Mouse (Mus musculus) right cerebral cortex, postnatal 14 days (tissue): ENCODE data around the gene Tssk6.

Experiments
- DNase-seq: peaks from one replicate; pipeline ENCODE4 v3.0.0; 2022

The Tssk6 gene

DNA sequence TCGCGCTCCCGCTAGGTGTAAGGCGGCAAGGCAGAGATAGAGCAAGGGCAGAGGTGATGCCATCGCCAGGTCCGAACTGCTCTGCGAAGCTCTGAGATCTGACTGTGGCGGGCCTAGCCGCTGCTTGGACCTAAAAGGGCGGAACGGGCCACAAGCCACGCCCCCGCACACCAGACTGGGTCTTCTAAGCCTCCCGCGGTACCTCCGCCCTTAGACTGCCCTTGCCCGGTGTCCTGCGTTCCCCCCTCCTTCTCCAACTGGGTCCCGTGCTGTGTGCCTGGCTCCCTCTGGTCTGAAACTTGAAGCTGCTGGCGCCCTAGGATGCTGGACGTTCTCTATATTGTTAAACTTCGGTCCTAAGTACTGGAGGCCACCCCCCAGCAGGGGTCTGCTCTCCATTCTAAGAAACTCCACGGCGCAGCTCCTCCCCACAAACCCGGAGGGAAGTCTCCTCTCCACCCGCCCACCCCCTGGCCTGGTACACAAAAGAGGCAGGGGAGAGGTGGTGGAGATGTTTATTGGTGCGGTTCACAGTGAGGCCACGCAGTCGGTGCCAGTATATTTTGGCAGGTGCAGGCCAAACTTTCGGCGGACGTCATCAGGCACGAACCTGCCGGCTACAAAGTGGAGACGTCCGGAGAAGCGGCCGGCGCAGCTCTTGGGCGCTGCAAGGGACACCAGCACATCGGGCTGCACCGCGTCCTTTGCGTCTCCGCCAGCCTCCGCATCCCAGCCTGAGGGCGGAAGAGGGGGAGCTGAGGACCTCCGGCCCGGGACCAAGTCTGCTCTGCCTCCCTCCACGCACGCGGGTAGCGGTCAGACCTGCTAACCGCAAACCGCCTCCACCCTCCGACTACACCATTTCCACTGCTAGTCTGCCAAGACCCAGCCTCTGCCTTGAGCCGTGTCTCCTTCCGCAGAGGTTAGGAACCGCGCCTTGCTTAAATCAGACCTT lies 14.4 kb upstream of the Tssk6 start, which contains the start of gene Cilp2:
TSS of gene Cilp2 (minus strand) at position 399 of the 955 bp plus-strand sequence.
- no peak for DNase-seq

GRCm38 (mm10) chr8:69888244-69888866 lies 13.6 kb upstream of the Tssk6 start:
- DNase-seq, result no peak

- no peak for DNase-seq
Observed at GRCm38 (mm10) chr8:69888902-69889301, 13.1 kb upstream of the Tssk6 start.

DNA sequence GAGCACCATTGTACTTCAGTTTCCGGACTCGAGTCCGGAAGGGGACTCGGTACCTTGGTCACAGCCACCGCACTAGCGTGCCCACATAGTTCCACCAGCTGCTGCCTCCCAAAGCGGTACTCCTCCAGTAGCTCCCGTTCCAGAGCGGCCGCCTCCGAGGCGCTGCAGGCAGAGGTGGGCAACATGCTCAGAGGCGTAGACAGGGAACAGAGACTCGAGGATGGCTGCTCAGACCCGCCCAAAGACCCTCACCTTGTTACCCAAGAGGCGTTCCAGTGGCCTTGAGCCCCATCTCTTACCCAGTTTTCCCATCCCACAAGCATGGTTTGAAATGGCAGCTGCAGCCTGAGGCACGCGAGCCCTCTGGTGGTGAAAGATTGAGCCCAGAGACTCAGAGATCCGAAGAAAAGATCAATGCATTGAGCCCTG lies 11.2 kb upstream of the Tssk6 start:
- DNase-seq, result peak; percentile 70

- DNase-seq, result peak; percentile 74
Observed at GRCm38 (mm10) chr8:69893863-69894262, 8.1 kb upstream of the Tssk6 start.

- no peak for DNase-seq
Observed at GRCm38 (mm10) chr8:69894836-69895332, 7.1 kb upstream of the Tssk6 start.

DNA sequence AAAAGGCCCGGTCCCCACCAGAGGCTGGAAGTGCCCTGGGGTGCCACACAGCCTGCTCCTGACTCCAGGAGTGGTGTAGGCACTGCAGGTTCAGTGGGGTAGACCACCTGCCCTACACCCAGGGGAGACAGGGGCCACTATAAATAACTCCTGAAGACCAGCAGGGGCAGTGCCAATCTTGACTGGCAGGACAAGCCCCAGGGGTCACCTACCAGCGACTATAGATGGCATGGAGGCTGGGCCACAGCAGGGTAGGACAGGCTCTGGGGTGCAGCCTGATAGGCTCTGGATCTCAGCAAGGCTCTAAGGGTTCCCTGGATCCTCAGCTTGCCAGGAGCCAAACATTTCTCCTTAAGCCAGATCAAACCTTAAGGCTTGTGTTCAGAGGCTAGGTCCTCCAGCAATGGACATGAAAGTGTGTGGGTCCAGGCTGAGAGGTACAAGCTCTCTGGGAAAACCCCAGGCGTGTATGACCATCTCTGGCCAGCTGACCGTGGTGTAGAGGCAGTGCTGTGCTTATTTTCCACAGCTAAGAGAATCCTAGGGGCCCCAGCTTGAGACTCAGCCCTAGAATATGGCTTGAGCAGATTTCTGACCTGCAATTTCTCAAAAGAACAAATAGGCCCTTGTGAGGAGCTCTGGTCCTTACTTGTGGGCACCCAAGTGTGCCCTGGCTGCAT lies 6.1 kb upstream of the Tssk6 start:
- no peak for DNase-seq

GRCm38 (mm10) chr8:69897857-69898256 lies 4.1 kb upstream of the Tssk6 start:
- DNase-seq, result no peak

DNA sequence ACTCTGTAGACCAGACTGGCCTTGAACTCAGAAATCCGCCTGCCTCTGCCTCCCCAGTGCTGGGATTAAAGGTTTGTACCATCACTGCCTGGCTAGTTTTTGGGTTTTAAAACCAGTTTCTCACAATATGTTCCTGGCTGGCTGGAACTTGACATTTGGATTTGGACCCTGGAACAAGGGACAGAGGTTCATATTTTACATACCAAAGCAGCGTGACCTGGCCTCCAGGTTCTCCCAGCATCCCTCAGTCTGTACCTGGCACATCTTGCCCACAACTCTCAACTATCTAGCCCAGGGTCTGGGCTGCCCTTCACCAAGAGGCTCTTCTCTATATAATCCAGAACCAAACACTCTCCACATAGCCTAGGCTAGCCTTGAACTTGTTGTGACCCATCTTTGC lies 2.1 kb upstream of the Tssk6 start:
- no peak for DNase-seq

DNA sequence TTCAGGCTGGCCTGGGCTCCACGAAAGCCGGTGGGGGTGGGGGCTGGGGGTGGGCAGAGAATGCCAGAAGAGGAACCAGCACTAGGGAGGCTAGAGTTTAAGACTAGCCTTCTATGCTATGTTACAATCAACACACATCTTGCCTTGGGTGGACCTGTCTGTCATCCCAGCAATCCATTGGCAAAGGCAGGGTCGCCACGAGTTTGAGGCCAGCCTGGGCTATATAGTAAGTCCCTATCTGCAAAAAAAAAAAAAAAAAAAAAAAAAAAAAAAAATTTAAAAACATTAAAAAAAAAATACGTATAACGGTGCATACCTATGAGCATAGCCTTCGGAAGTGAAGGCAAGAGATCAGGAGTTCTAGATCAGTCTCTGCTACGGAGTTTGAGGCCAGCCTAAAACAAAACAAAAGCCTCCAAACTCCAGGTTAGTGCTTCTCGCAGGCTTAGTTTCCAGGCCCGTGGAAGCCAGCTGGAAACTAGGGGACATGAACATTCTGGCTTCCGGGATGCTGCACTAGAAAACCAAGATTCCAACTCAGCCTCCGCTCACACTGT lies 1.0 kb upstream of the Tssk6 start:
- DNase-seq, result no peak

GRCm38 (mm10) chr8:69901484-69902162 lies 361 bp upstream of the Tssk6 start:
- peak; percentile 94 for DNase-seq

- peak; percentile 99 for DNase-seq
Observed at GRCm38 (mm10) chr8:69903063-69903542, 1.1 kb downstream of the Tssk6 start.

DNA sequence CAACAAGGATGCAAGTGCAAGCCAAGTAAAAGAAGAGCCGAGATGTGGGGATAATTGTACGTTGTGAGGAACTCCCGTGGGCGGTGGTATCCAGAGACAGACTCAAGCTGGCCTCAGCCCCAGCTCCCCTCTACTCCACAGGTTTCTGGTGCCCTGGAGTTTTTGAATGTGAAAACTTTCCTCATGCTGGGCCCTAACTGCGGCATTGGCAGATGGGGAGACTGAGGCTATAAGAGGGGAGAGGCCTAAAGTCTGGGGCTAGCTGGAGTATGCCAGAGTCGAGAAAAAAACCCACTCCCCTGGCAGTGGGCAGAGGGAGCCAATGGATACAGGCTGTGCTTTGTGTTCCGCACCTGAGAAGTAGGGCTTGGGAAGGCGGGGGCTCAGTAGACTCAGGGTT lies 2.1 kb downstream of the Tssk6 start:
- DNase-seq, result no peak

DNA sequence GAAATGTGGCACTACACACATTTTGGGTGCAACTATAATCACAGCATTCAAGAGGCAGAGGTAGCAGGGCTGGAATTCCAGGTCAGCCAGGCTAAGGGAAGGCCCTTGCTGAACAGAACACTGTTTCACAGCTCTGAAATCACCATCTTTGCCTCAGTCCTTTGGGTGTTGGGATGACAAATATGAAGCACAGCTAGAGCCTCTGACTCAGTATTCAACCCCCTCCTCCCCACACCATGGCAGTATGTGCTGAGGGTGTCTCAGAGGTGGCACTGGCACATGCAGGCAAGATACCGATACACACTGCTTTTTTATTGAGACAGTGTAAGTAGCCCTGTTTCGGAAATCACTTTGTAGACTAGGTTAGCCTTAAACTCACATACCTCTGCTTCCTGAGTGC lies 4.3 kb downstream of the Tssk6 start:
- DNase-seq, result no peak

- no peak for DNase-seq
Observed at GRCm38 (mm10) chr8:69907106-69907505, 5.1 kb downstream of the Tssk6 start.

- DNase-seq, result no peak
Observed at GRCm38 (mm10) chr8:69911917-69912316, 9.9 kb downstream of the Tssk6 start.

DNA sequence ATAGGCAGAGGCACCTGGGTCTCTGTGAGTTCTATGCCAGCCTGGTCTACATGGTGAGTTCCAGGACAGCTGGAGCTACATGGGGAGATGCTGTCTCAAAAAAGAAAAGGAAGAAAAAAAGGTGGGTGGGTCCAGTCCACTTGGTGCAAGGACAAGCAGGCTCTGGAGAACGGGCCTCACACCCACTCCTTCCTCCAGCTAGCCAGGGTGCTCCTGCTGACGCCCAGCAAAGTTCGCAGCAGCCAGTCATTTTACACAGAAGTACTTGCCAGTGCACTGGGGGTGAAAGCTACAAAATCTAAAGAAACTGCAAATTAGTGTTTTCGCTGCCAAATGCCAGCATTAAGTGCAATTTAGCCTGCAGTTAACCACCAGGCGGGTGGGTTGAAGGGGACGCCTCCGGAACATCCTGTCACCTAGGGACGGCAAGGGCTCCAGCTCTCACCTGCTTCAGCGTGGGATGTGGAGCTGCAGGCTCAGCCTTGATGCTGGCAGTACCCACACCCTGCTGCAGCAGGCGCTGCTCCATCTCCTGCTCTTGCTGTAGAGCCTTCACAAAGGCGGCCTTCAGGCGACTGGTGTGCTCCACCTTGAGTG lies 10.6 kb downstream of the Tssk6 start:
- no peak for DNase-seq

GRCm38 (mm10) chr8:69914526-69914925 lies 12.5 kb downstream of the Tssk6 start:
- DNase-seq, result no peak

DNA sequence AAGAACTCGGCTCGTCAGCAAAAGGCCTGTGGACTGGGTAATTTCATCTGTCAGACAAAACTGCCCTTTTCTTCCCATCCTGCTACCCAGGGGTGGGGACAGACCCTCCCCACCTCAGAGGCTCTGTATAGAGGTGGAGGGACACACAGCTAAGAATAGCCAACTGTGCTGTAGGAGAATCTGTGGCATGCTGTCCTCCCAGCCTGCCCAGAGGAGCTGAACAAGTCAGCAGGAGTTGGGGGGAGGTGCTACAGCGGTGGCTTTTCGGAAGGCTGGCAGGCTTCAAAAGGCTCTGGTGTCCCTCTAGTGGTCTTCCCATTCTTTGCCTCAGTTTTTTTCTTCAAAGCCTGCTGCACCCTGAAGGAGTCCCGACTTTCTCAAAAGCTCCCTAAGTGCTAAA lies 13.8 kb downstream of the Tssk6 start:
- DNase-seq, result peak; percentile 51

GRCm38 (mm10) chr8:69918506-69918905 lies 16.5 kb downstream of the Tssk6 start:
- no peak for DNase-seq

DNA sequence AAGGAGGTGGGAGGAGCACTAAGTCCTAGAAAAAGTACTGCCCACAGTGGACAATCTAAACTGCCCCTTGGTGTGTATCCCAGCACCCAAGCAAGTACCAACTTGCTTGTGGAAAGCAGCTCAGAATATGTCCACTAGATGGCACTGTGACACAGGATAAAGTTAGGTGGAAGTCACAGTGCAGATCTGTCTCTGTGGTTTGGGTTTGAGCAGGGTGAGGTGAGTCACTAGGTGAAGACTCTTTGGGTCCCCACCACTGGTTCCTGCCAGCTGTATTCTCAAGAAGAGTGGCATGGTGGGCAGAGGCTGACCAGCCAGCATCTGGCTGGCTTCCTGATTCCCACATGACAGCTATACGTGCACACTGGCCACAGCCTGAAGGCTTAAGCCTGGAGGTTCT lies 17.0 kb downstream of the Tssk6 start:
- DNase-seq, result peak; percentile 65
